Mouse (Mus musculus): ENCODE data around the gene Gtf2h3. TPM values are rescaled to one million over a fixed set of nuclear protein-coding genes. Genes with fewer than 3 reads are reported as not detected.

Gene Gtf2h3
- total and polyA plus RNA-seq, 3 experiments = 51.9 to 84.9 (median 58.2) TPM

- Histone ChIP-seq H3K4me3 (replicated peaks in 1 of 3; ENCODE audit: low read depth in 2 of 3, low read length in 2 of 3, poor library complexity in 1 of 3) (peak within 1 kb of the TSS; percentile 64 to 83 (median 79)), H3K4me2 (ENCODE audit: insufficient read depth, low read depth, poor library complexity, severe bottlenecking) (peak within 1 kb of the TSS; percentile 97), H3K27ac (ENCODE audit: insufficient read depth, low read depth) (peak within 1 kb of the TSS; percentile 68), H3K4me1 (ENCODE audit: control insufficient read depth in 1 of 2, insufficient read depth in 2 of 2) (peaks cover 0 to 10% of the 10 kb centered on the region in 2 experiments; a peak in 2 of 4 replicates), H3K9ac (ENCODE audit: insufficient read depth, low read depth) (peak within 1 kb of the TSS; percentile 91), H3K27me3 (replicated peaks) (no peaks in the 10 kb centered on the region), H3K79me2 (replicated peaks; ENCODE audit: control insufficient read depth, extremely low read depth, insufficient read depth, poor library complexity, severe bottlenecking) (peaks cover 14% of the 10 kb centered on the region), H3K9me3 (replicated peaks; ENCODE audit: low read length) (no peaks in the 10 kb centered on the region), H3K36me3 (replicated peaks in 1 of 2; ENCODE audit: control insufficient read depth in 1 of 2, insufficient read depth in 1 of 2, low read length in 1 of 2) (peaks cover 36 to 54% of the 10 kb centered on the region in 2 experiments)
- DNase-seq (ENCODE audit: extremely low read depth) = peak; percentile 97
- TF ChIP-seq POLR2A (IDR thresholded peaks at IDR 0.05; ENCODE audit: low read depth, low read length) (peak; percentile 81), SMC3 (IDR thresholded peaks at IDR 0.05; ENCODE audit: low read depth, low read length) (peak; percentile 40), UBTF (IDR thresholded peaks at IDR 0.05; ENCODE audit: low read depth, low read length) (peak; percentile 84; the same call in 1 of the 2 replicates), ETS1 (conservative IDR thresholded peaks at IDR 0.05; ENCODE audit: low read depth, low read length) (peak; percentile 65), PAX5 (IDR thresholded peaks at IDR 0.05; ENCODE audit: low read length) (no peak), MXI1 (IDR thresholded peaks at IDR 0.05; ENCODE audit: low read depth, low read length) (peak; percentile 97), E2F4 (IDR thresholded peaks at IDR 0.05; ENCODE audit: insufficient replicate concordance, low read depth, low read length) (no peak), CHD1 (IDR thresholded peaks at IDR 0.05; ENCODE audit: low read depth, low read length) (no peak), POLR2AphosphoS2 (IDR thresholded peaks at IDR 0.05; ENCODE audit: low read depth, low read length) (no peak; the same call in 1 of the 2 replicates), MAZ (IDR thresholded peaks at IDR 0.05; ENCODE audit: low read depth, low read length) (no peak; the same call in 1 of the 2 replicates), TCF12 (IDR thresholded peaks at IDR 0.05; ENCODE audit: low read depth, low read length) (peak; percentile 97), CHD2 (IDR thresholded peaks at IDR 0.05; ENCODE audit: low read length) (peak; percentile 69), EP300 (IDR thresholded peaks at IDR 0.05; ENCODE audit: low read length) (no peak), MEF2A (IDR thresholded peaks at IDR 0.05; ENCODE audit: borderline replicate concordance, low read depth, low read length) (peak; percentile 84), IRF4 (IDR thresholded peaks at IDR 0.05; ENCODE audit: low read depth, low read length) (peak; percentile 84), USF2 (conservative IDR thresholded peaks at IDR 0.05; ENCODE audit: low read depth, low read length) (peak; percentile 31; the same call in 1 of the 2 replicates), RAD21 (IDR thresholded peaks at IDR 0.05; ENCODE audit: low read depth, low read length) (peak; percentile 27), JUN (IDR thresholded peaks at IDR 0.05; ENCODE audit: insufficient read depth, low read depth, low read length) (no peak), ELF1 (IDR thresholded peaks at IDR 0.05; ENCODE audit: low read depth, low read length) (peak; percentile 97), USF1 (IDR thresholded peaks at IDR 0.05; ENCODE audit: low read depth, low read length) (peak; percentile 77), NRF1 (IDR thresholded peaks at IDR 0.05; ENCODE audit: low read depth, low read length) (peak; percentile 44; the same call in 1 of the 2 replicates), MAFK (IDR thresholded peaks at IDR 0.05; ENCODE audit: insufficient replicate concordance, low read length) (no peak), ZMIZ1 (IDR thresholded peaks at IDR 0.05; ENCODE audit: low read depth, low read length) (peak; percentile 87), JUND (conservative IDR thresholded peaks at IDR 0.05; ENCODE audit: low read depth, low read length) (no peak), HCFC1 (IDR thresholded peaks at IDR 0.05; ENCODE audit: low read depth, low read length) (peak; percentile 94), BHLHE40 (IDR thresholded peaks at IDR 0.05; ENCODE audit: low read depth, low read length) (peak; percentile 98), ZKSCAN1 (IDR thresholded peaks at IDR 0.05; ENCODE audit: borderline replicate concordance, low read depth, low read length) (no peak), NELFE (IDR thresholded peaks at IDR 0.05; ENCODE audit: low read depth, low read length) (no peak; the same call in none of the 2 replicates), KAT2A (IDR thresholded peaks at IDR 0.05; ENCODE audit: insufficient replicate concordance, low read length) (peak; percentile 88; the same call in 1 of the 2 replicates), ZNF384 (IDR thresholded peaks at IDR 0.05; ENCODE audit: low read depth, low read length) (no peak), CTCF (conservative IDR thresholded peaks at IDR 0.05 in 1 of 2, IDR thresholded peaks at IDR 0.05 in 1 of 2; ENCODE audit: low read depth in 2 of 2, low read length in 2 of 2) (peak in 1 of 2 experiments; percentile 64; a peak in 2 of 4 replicates), RCOR1 (conservative IDR thresholded peaks at IDR 0.05; ENCODE audit: low read depth, low read length) (peak; percentile 75; the same call in 1 of the 2 replicates), MAX (IDR thresholded peaks at IDR 0.05; ENCODE audit: low read length) (peak; percentile 93), SIN3A (IDR thresholded peaks at IDR 0.05; ENCODE audit: low read length) (peak; percentile 97), TBP (conservative IDR thresholded peaks at IDR 0.05; ENCODE audit: low read depth, low read length) (peak; percentile 88), ZC3H11A (IDR thresholded peaks at IDR 0.05; ENCODE audit: low read depth, low read length) (no peak), GABPA (IDR thresholded peaks at IDR 0.05; ENCODE audit: insufficient replicate concordance, low read depth, low read length) (peak; percentile 24; the same call in 1 of the 2 replicates), MYC (IDR thresholded peaks at IDR 0.05; ENCODE audit: low read depth, low read length) (peak; percentile 93; the same call in 1 of the 2 replicates)
- in situ Hi-C loops (cut with MboI; ENCODE audit: low pct_ligation_motif_present, low pct_unique_long_range_greater_than_20kb, low sequenced_read_pairs) = loop anchor here (10.0 kb wide), 1 partner anchor 198 kb away; no protein-coding TSS in a partner anchor
- dilution Hi-C loops (cut with MboI; ENCODE audit: extremely low pct_ligation_motif_present, extremely low pct_unique_long_range_greater_than_20kb, low sequenced_read_pairs) = no loop called here
Measured at GRCm38 (mm10) chr5:124552558-124553307, 26.2 kb upstream of the Gtf2h3 start, which contains the start of gene Ddx55. Gene Ddx55, plus strand, starts transcription at chr5:124552864.

All from CH12.LX (cell line).